Comparison of ENCODE assay signal across 7 mouse cellular contexts in genomic region chr13:43173262-43173661, GRCm38 (mm10). TPM values are rescaled to one million over a fixed set of nuclear protein-coding genes. Genes with fewer than 3 reads are reported as not detected.
DNase-seq lines count a peak whose midpoint lies in the region; ATAC-seq and TF ChIP-seq lines count a peak whose summit lies in the region.

No protein-coding gene starts in this region.

- no peak overlapping the region for H3K4me3 ChIP-seq in ES-E14 (ENCODE audit: insufficient read depth in 1 of 2, low read depth in 1 of 2, low read length in 2 of 2, poor library complexity in 1 of 2, severe bottlenecking in 1 of 2)
- no peak overlapping the region for H3K4me3 ChIP-seq in embryonic facial prominence, embryonic 11.5 days (ENCODE audit: low read depth, low read length)
- H3K4me3 ChIP-seq in heart, postnatal 0 days (ENCODE audit: low read depth, low read length): no peak overlapping the region

- H3K9ac ChIP-seq in ES-E14 (ENCODE audit: insufficient read depth, low read depth, low read length, poor library complexity, severe bottlenecking): no peak overlapping the region
- H3K9ac ChIP-seq in embryonic facial prominence, embryonic 11.5 days (replicated peaks; ENCODE audit: low read length): no peak overlapping the region
- no peak overlapping the region for H3K9ac ChIP-seq in heart, postnatal 0 days (replicated peaks; ENCODE audit: low read depth, low read length)

- DNase-seq in ES-E14 (ENCODE audit: low read depth, low spot score): peak; percentile 80
- peak; percentile 84 for DNase-seq in adrenal gland, postnatal 14 days
- DNase-seq in embryonic facial prominence, embryonic 11.5 days (ENCODE audit: low spot score): peak; percentile 88
- DNase-seq in heart, postnatal 0 days (ENCODE audit: low spot score): no peak
- DNase-seq in layer of hippocampus, postnatal 36 days: peak; percentile 79 to 81
- DNase-seq in lung, postnatal 4 days: peak; percentile 64 to 87
- DNase-seq in skeletal muscle tissue, adult 2 months (ENCODE audit: low read depth, low spot score): peak; percentile 44

- H3K4me1 ChIP-seq in ES-E14 (ENCODE audit: control insufficient read depth in 2 of 2, insufficient read depth in 2 of 2, low read length in 2 of 2, poor library complexity in 1 of 2): peaks cover 0 to 2% of the 10 kb centered on the region in 2 experiments; a peak in 1 of 4 replicates
- no peaks in the 10 kb centered on the region for H3K4me1 ChIP-seq in embryonic facial prominence, embryonic 11.5 days (ENCODE audit: control insufficient read depth, insufficient read depth, low read length)
- peaks cover 4% of the 10 kb centered on the region; the same call in 1 of the 2 replicates for H3K4me1 ChIP-seq in heart, postnatal 0 days (ENCODE audit: control insufficient read depth, insufficient read depth)

- H3K27me3 ChIP-seq in embryonic facial prominence, embryonic 11.5 days (ENCODE audit: control insufficient read depth, insufficient read depth, low read length): no peaks in the 10 kb centered on the region
- no peaks in the 10 kb centered on the region for H3K27me3 ChIP-seq in heart, postnatal 0 days (ENCODE audit: control insufficient read depth, insufficient read depth, low read length)

- H3K9me3 ChIP-seq in ES-E14 (ENCODE audit: control insufficient read depth, insufficient read depth, low read depth, low read length): no peaks in the 10 kb centered on the region
- no peaks in the 10 kb centered on the region for H3K9me3 ChIP-seq in embryonic facial prominence, embryonic 11.5 days (replicated peaks; ENCODE audit: control insufficient read depth, low read length)
- no peaks in the 10 kb centered on the region for H3K9me3 ChIP-seq in heart, postnatal 0 days (replicated peaks; ENCODE audit: control insufficient read depth, low read length)

- no peak overlapping the region for H3K4me2 ChIP-seq in embryonic facial prominence, embryonic 11.5 days (ENCODE audit: low read depth, low read length)
- H3K4me2 ChIP-seq in heart, postnatal 0 days (ENCODE audit: low read depth, low read length): no peak overlapping the region

- 16% methylated on average over 9 of the region's 9 CpGs for WGBS in embryonic facial prominence, embryonic 11.5 days
- WGBS in heart, postnatal 0 days: 10% methylated on average over 9 of the region's 9 CpGs

- peak; percentile 82 for TF ChIP-seq CTCF in heart, postnatal 0 days (IDR thresholded peaks at IDR 0.05; ENCODE audit: low read depth)

- H3K27ac ChIP-seq in ES-E14 (ENCODE audit: insufficient read depth, low read depth, low read length, poor library complexity, severe bottlenecking): no peak overlapping the region
- H3K27ac ChIP-seq in embryonic facial prominence, embryonic 11.5 days (replicated peaks; ENCODE audit: low read depth, low read length): no peak overlapping the region
- no peak overlapping the region for H3K27ac ChIP-seq in heart, postnatal 0 days (ENCODE audit: low read depth)

- TF ChIP-seq EP300 in heart, postnatal 0 days (IDR thresholded peaks at IDR 0.05; ENCODE audit: low read depth): no peak

- ATAC-seq in embryonic facial prominence, embryonic 11.5 days (replicated peaks; ENCODE audit: insufficient number of reproducible peaks, low FRiP score, low TSS enrichment, low read depth): no peak
- 0 out of 2 replicates have a peak, but pooled peaks have one; percentile 12 for ATAC-seq in heart, postnatal 0 days (ENCODE audit: insufficient read depth, low read depth)

- in situ Hi-C loops in ES-E14 (cut with MboI; ENCODE audit: low sequenced_read_pairs in 2 of 2, unreplicated experiment in 2 of 2): loop anchor here in 1 of 2 experiments (10.0 to 25.0 kb wide), 2 partner anchors 152 to 564 kb away; no protein-coding TSS in a partner anchor

- H3K36me3 ChIP-seq in ES-E14 (ENCODE audit: control insufficient read depth, insufficient read depth, low read length, poor library complexity, severe bottlenecking): no peaks in the 10 kb centered on the region
- no peaks in the 10 kb centered on the region for H3K36me3 ChIP-seq in embryonic facial prominence, embryonic 11.5 days (replicated peaks; ENCODE audit: control insufficient read depth, insufficient read depth, low read depth, low read length)
- H3K36me3 ChIP-seq in heart, postnatal 0 days (replicated peaks; ENCODE audit: control insufficient read depth, insufficient read depth, low read length): peaks cover 8% of the 10 kb centered on the region

TF ChIP-seq in ES-E14, 5 proteins besides CTCF, POLR2A, EP300 and RAD21:
- TF ChIP-seq ZC3H11A (IDR thresholded peaks at IDR 0.05; ENCODE audit: borderline replicate concordance, low read depth, low read length) (0 out of 2 replicates have a peak, but pooled peaks have one; percentile 54), CHD2 (IDR thresholded peaks at IDR 0.05; ENCODE audit: low read depth, low read length) (no peak), MAFK (IDR thresholded peaks at IDR 0.05; ENCODE audit: insufficient read depth, low read depth, low read length) (no peak), HCFC1 (IDR thresholded peaks at IDR 0.05; ENCODE audit: borderline replicate concordance, insufficient read depth, low read length) (no peak; the same call in 1 of the 2 replicates)

RNA-seq across cellular contexts. Expression of gene Tbc1d7, which starts 2.0 kb away (rescaled TPM):
- 11.3 and 11.7 TPM in 2 replicates for total RNA-seq in ES-E14 (2012; rRNA removed)
- 24.1 and 24.6 TPM in 2 replicates for total RNA-seq in adrenal gland, postnatal 14 days (2021)
- 71.5 and 72.9 TPM in 2 replicates for polyA plus RNA-seq in embryonic facial prominence, embryonic 11.5 days (2014; fragmentation: Nextera tagmentation; extraction: Ambion mirVana)
- 14.8 and 32.9 TPM in 2 replicates for total RNA-seq in heart, postnatal 0 days (2014; rRNA removed; ENCODE audit: low replicate concordance)
- 70.5 and 73.4 TPM in 2 replicates for polyA plus RNA-seq in heart, postnatal 0 days (2015; fragmentation: Nextera tagmentation; extraction: Ambion mirVana)
- 10 to 100 TPM; 26.2 to 27.2 TPM for total RNA-seq in layer of hippocampus, postnatal 36 days (2021)
